Mouse (Mus musculus): ENCODE data around the gene Numb.
A peak's percentile ranks its signal among the peaks of the same experiment; 100 is the strongest.
"Not testable (repeated sequence)": the region's sequence is repeated elsewhere in the genome, so short reads cannot be mapped to it uniquely, and the experiment has no call there.

The Numb gene

DNA sequence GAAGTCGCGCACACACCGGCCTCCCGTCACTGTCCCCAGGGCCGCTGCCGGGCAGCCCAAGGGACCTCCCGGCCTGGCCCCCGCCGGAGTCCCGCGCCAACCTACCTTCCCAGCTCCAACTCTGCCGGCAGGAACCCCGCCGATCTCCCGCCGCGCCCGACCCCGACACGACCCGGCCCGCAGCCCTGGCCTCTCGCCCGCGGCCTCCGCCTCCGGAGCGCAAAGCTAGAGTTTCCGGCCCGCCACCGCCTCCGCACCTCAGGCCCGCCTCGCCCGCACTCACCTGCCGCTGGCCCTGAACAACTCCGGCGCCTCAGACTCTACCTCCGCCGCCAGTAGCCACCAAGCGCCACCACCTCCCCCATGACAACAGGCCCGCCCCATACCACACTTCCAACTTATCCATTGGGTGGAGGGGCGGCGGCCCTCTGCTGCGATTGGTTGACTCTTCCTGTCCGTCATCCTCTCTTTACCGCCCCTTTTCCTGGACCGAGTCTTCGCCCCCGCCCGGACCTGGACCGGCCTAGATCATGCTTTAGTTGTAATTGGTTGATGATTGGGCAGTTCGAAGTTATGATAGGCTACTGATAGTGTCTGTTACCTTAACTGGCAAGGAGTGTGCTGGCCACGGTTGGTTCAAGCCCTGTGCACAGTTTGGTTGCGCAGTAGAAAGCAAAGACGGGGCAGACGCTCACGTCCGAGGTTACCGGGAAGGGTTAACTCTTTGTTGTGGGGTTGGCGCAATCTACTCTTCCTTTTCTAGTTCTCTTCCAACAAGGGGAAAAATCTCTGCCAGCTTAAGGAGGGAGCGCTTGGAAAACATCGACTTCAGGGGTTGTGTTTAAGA lies at the start of gene Numb:
TSS of gene Numb (minus strand) at position 400 of the 847 bp plus-strand sequence.
- peak; percentile 97 for DNase-seq

- no peak for DNase-seq
Measured at GRCm38 (mm10) chr12:83965235-83965634, 43.5 kb upstream of the Numb start.

DNA sequence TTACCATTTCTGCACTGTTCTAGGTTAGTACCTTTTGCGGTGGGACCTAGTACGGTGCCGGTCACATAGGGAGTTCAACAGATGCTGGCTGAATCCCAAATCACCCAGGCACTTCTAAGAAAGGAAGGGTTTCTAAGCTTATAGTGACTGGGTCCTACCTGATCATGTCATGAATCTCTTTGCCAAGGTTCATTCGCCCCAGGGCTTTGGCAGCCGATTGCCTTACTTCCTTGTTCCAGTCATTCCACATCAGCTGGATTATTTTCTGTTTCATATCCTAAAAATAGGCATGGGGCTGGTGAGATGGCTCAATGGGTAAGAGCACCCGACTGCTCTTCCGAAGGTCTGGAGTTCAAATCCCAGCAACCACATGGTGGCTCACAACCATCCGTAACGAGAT lies 36.5 kb upstream of the Numb start:
- DNase-seq, result no peak

- DNase-seq, result no peak
Measured at GRCm38 (mm10) chr12:83951711-83952575, 30.2 kb upstream of the Numb start.

GRCm38 (mm10) chr12:83950840-83951701 lies 29.3 kb upstream of the Numb start:
- DNase-seq, result peak; percentile 36

DNA sequence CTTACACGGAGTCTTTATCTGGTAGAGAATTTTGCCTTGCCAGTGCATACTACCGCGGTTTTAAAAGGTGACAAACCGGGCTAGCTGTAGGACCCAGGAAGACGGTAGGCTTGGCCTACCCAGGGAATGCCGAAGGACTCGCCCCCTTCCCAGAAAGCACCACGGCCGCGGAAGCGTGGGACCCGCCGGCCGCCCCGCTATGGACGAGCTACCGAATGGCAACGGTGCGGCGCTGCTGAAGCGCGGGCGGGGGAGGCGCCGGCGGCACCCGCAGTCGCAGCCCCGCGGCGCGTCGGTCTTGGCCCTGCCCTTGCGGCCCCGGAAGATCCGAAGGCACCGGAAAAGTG lies 28.7 kb upstream of the Numb start, which contains the start of gene Riox1:
TSS of gene Riox1 (plus strand) at position 116 of the 347 bp plus-strand sequence.
- DNase-seq, result peak; percentile 83

GRCm38 (mm10) chr12:83949776-83950492 lies 28.2 kb upstream of the Numb start:
- no peak for DNase-seq

GRCm38 (mm10) chr12:83949043-83949442 lies 27.3 kb upstream of the Numb start:
- no peak for DNase-seq

- DNase-seq, result no peak
Measured at GRCm38 (mm10) chr12:83947260-83947811, 25.6 kb upstream of the Numb start.

DNA sequence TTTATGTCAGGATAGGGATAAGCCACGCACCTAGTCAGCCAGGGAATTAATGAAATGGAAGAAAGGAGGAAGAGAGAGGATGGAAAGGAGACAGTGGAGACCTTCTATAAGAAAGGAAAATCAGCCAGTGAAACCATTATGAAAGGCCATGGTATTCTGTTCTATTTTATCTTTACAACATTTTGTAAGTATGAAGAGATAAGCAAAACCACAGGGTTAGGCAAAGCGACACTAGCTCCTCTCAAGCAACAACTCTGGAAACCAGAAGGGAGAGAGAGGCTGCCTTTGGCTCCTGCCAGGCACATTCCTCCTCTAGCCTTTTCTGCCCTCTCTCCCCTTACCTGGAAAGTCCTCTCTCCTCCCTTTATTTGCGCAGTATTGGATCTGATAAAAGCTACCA lies 20.2 kb upstream of the Numb start:
- DNase-seq, result no peak

- DNase-seq, result no peak
Measured at GRCm38 (mm10) chr12:83940031-83940430, 18.3 kb upstream of the Numb start.

DNA sequence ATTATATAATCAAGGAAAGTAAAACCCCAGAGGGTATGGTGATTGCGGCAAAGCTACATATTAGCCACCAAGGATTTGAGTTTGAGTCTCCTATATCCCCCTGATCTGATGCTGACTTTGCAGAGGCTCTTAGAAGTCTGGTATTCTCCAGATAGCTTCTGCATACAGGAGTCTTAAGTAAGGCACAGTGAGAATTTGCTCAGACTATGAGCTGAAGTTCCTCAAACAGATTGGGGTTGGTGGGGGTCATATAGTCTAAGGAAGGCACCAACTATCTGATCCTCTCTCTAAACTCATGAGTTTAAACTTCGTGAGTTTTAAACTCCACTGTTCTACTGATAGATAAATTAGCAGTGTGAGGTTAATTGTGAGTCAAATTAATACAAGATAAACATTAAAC lies 17.6 kb upstream of the Numb start:
- DNase-seq, result no peak

DNA sequence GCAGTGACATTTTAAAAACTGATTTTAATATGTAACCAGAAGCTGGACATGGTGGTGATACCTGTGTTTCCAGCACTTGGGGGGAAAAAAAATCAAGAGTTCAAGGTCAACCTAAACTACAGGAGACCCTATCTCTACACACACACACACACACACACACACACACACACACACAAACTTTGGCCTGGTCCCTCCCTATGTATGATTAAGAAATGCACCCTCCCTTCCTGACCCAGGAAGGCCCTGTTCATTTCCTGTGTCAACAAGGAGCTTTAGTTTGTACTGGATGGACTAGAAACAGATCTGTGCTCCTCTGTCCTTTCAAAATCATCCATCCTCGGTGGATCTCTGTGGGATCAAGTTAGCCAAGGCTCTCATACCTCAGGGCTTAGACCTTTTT lies 16.9 kb upstream of the Numb start:
- not testable (repeated sequence) for DNase-seq

DNA sequence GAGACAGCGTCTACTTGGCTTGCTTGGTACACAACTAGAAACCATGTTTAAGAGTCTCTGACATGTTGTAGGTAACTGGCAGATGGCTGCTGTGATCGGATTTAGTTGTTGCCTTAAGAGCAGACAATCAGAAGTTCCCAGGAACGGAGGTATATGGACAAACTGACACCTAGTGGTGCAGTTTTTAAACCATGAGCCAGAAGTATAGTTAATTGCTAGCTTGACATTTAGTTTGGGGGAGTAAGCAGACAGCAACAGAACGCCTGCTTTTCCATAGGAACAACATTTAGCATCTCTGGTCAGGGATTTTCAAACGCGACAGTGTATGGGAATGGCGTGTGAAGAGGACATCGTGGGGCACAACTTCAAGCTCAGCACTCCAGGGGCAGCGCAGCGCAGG lies 15.9 kb upstream of the Numb start:
- DNase-seq, result no peak

GRCm38 (mm10) chr12:83929186-83929804 lies 7.6 kb upstream of the Numb start:
- no peak for DNase-seq

DNA sequence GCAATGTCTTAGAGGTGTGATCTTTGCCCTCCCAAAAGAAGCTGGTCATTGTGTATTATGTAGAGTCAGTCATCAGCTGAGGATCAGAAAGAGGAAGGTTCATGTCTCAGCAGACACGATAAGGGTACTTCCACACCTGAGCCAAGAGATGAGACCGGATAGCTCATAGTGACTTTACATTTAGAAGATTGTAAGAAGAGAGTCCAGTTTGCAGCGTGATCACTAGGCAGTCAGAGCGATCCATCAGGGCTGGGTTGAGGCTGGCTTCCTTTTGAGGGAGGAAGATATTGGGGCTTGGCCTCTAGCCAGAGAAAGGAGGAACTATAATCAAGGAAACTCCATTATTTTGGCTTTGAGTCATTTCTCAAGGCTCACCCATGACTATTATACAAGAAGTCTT lies 6.0 kb upstream of the Numb start:
- DNase-seq, result no peak

GRCm38 (mm10) chr12:83926061-83926460 lies 4.3 kb upstream of the Numb start:
- no peak for DNase-seq

GRCm38 (mm10) chr12:83925160-83925703 lies 3.5 kb upstream of the Numb start:
- DNase-seq, result no peak

GRCm38 (mm10) chr12:83924332-83924731 lies 2.6 kb upstream of the Numb start:
- no peak for DNase-seq

GRCm38 (mm10) chr12:83923486-83923859 lies 1.7 kb upstream of the Numb start:
- no peak for DNase-seq
